Mouse (Mus musculus) neural tube, embryonic 15.5 days (tissue): ENCODE measurements around the gene Mtch1. TPM values are rescaled to one million over a fixed set of nuclear protein-coding genes. Genes with fewer than 3 reads are reported as not detected.

ENCODE experiments used
- ATAC-seq: fragments of 200-750 bp; cut with Nextera tagmentation; 2 replicates; pipeline ENCODE4 v1.8.0; 2017; ENCODE audit warnings: mild to moderate bottlenecking, moderate TSS enrichment, moderate library complexity; ENCODE audit not compliant: low FRiP score
- H3K27ac ChIP-seq: fragments of 300-500 bp; sonication (generic); replicated peaks from 2 replicates; pipeline ENCODE4 v1.5.1; 2015; ENCODE audit warnings: mild to moderate bottlenecking, inconsistent platforms
- H3K27me3 ChIP-seq: fragments of 300-500 bp; sonication (generic); replicated peaks from 2 replicates; pipeline ENCODE4 v1.6.1; 2015; ENCODE audit warnings: inconsistent platforms
- H3K36me3 ChIP-seq: fragments of 300-500 bp; sonication (generic); 2 replicates; pipeline ENCODE4 v1.6.1; 2015; ENCODE audit warnings: inconsistent platforms
- H3K4me1 ChIP-seq: fragments of 300-500 bp; sonication (generic); 2 replicates; pipeline ENCODE4 v1.6.1; 2015; ENCODE audit warnings: inconsistent platforms
- H3K4me2 ChIP-seq: fragments of 300-500 bp; sonication (generic); 2 replicates; pipeline ENCODE4 v1.6.1; 2015; ENCODE audit warnings: inconsistent platforms, mild to moderate bottlenecking, moderate library complexity
- H3K4me3 ChIP-seq: fragments of 300-500 bp; sonication (generic); replicated peaks from 2 replicates; pipeline ENCODE4 v1.5.1; 2015; ENCODE audit warnings: mild to moderate bottlenecking, inconsistent platforms
- H3K9ac ChIP-seq: fragments of 300-500 bp; sonication (generic); replicated peaks from 2 replicates; pipeline ENCODE4 v1.6.1; 2015; ENCODE audit warnings: mild to moderate bottlenecking, inconsistent platforms
- H3K9me3 ChIP-seq: fragments of 300-500 bp; sonication (generic); replicated peaks from 2 replicates; pipeline ENCODE4 v1.6.1; 2016; ENCODE audit warnings: inconsistent platforms
- WGBS: fragments of 180-500 bp; shearing (Covaris S2); methylation state at CpG from one replicate; pipeline ENCODE4 v1.1.7; 2015; ENCODE audit warnings: mixed read lengths; 5-methylcytosine and 5-hydroxymethylcytosine counted together
- polyA plus RNA-seq: library from polyadenylated mRNA; unstranded; fragments of >200 nt; fragmentation: Nextera tagmentation; extraction: Ambion mirVana; gene quantifications from 2 replicates; pipeline ENCODE4 v1.2.1, GENCODE M21; 2015

The Mtch1 gene
- polyA plus RNA-seq, 1 experiment from 2014 or later, result 482 TPM

- H3K27me3 ChIP-seq, result no peaks in the 10 kb centered on the region
- H3K4me3 ChIP-seq, result no peak overlapping the region
- 90% methylated on average over 6 of the region's 6 CpGs for WGBS
- H3K4me1 ChIP-seq, result 0 out of 2 replicates have a peak, but pooled peaks cover 21% of the 10 kb centered on the region
- ATAC-seq, result no peak
- H3K27ac ChIP-seq, result no peak overlapping the region
- no peak overlapping the region for H3K9ac ChIP-seq
- peaks cover 47% of the 10 kb centered on the region for H3K36me3 ChIP-seq
- no peak overlapping the region for H3K4me2 ChIP-seq
- H3K9me3 ChIP-seq, result no peaks in the 10 kb centered on the region
These were observed 46.3 kb downstream of the Mtch1 start for GRCm38 (mm10) chr17:29301421-29301820.

GRCm38 (mm10) chr17:29300926-29301325 lies 46.8 kb downstream of the Mtch1 start:
- Histone ChIP-seq H3K36me3 (peaks cover 49% of the 10 kb centered on the region), H3K27me3 (no peaks in the 10 kb centered on the region), H3K4me3 (no peak overlapping the region), H3K27ac (no peak overlapping the region), H3K9me3 (no peaks in the 10 kb centered on the region), H3K4me1 (0 out of 2 replicates have a peak, but pooled peaks cover 19% of the 10 kb centered on the region), H3K9ac (no peak overlapping the region), H3K4me2 (no peak overlapping the region)
- ATAC-seq, result no peak
- 92% methylated on average over 7 of the region's 7 CpGs for WGBS

GRCm38 (mm10) chr17:29299282-29299681 lies 48.5 kb downstream of the Mtch1 start:
- WGBS, result 90% methylated on average over 4 of the region's 4 CpGs
- peaks cover 65% of the 10 kb centered on the region for H3K36me3 ChIP-seq

GRCm38 (mm10) chr17:29297813-29298212 lies 49.9 kb downstream of the Mtch1 start:
- no peak overlapping the region for H3K9ac ChIP-seq
- H3K4me1 ChIP-seq, result no peaks in the 10 kb centered on the region
- peaks cover 67% of the 10 kb centered on the region for H3K36me3 ChIP-seq
- no peak overlapping the region for H3K4me2 ChIP-seq
- H3K4me3 ChIP-seq, result no peak overlapping the region
- H3K27ac ChIP-seq, result no peak overlapping the region
- H3K9me3 ChIP-seq, result no peaks in the 10 kb centered on the region
- 82% methylated on average over 6 of the region's 6 CpGs for WGBS
- no peaks in the 10 kb centered on the region for H3K27me3 ChIP-seq
- ATAC-seq, result no peak

More at GRCm38 (mm10) chr17:29299282-29299681, 48.5 kb downstream of the Mtch1 start:
- Histone ChIP-seq H3K4me2 (no peak overlapping the region), H3K27me3 (no peaks in the 10 kb centered on the region), H3K4me1 (0 out of 2 replicates have a peak, but pooled peaks cover 8% of the 10 kb centered on the region), H3K9ac (no peak overlapping the region), H3K9me3 (no peaks in the 10 kb centered on the region), H3K27ac (no peak overlapping the region), H3K4me3 (no peak overlapping the region)
- ATAC-seq, result no peak

- Histone ChIP-seq H3K9ac (no peak overlapping the region), H3K9me3 (no peaks in the 10 kb centered on the region), H3K27ac (no peak overlapping the region), H3K36me3 (peaks cover 63% of the 10 kb centered on the region), H3K4me2 (no peak overlapping the region), H3K4me3 (no peak overlapping the region), H3K27me3 (no peaks in the 10 kb centered on the region), H3K4me1 (no peaks in the 10 kb centered on the region)
- no peak for ATAC-seq
- 73% methylated on average over 10 of the region's 10 CpGs for WGBS
These were observed 50.4 kb downstream of the Mtch1 start for GRCm38 (mm10) chr17:29297321-29297720.

GRCm38 (mm10) chr17:29295835-29296234 lies 51.9 kb downstream of the Mtch1 start:
- H3K4me3 ChIP-seq, result no peak overlapping the region
- no peak overlapping the region for H3K27ac ChIP-seq
- no peak overlapping the region for H3K9ac ChIP-seq
- no peaks in the 10 kb centered on the region for H3K27me3 ChIP-seq
- ATAC-seq, result no peak
- H3K4me1 ChIP-seq, result no peaks in the 10 kb centered on the region
- H3K4me2 ChIP-seq, result no peak overlapping the region
- H3K9me3 ChIP-seq, result no peaks in the 10 kb centered on the region
- H3K36me3 ChIP-seq, result peaks cover 57% of the 10 kb centered on the region
- 76% methylated on average over 5 of the region's 5 CpGs for WGBS

- no peak overlapping the region for H3K27ac ChIP-seq
- no peaks in the 10 kb centered on the region for H3K4me1 ChIP-seq
- H3K9ac ChIP-seq, result no peak overlapping the region
- H3K27me3 ChIP-seq, result no peaks in the 10 kb centered on the region
- no peak overlapping the region for H3K4me2 ChIP-seq
- H3K4me3 ChIP-seq, result no peak overlapping the region
- no peaks in the 10 kb centered on the region for H3K9me3 ChIP-seq
- no peak for ATAC-seq
- H3K36me3 ChIP-seq, result peaks cover 54% of the 10 kb centered on the region
- 83% methylated on average over 9 of the region's 9 CpGs for WGBS
These were observed 53.7 kb downstream of the Mtch1 start for GRCm38 (mm10) chr17:29293807-29294605.

GRCm38 (mm10) chr17:29292996-29293395 lies 54.7 kb downstream of the Mtch1 start:
- Histone ChIP-seq H3K9me3 (no peaks in the 10 kb centered on the region), H3K36me3 (peaks cover 49% of the 10 kb centered on the region), H3K27me3 (no peaks in the 10 kb centered on the region), H3K4me1 (no peaks in the 10 kb centered on the region), H3K27ac (no peak overlapping the region), H3K4me2 (no peak overlapping the region), H3K4me3 (no peak overlapping the region), H3K9ac (no peak overlapping the region)
- no peak for ATAC-seq
- 92% methylated on average over 3 of the region's 3 CpGs for WGBS

GRCm38 (mm10) chr17:29291793-29292192 lies 55.9 kb downstream of the Mtch1 start:
- no peak overlapping the region for H3K27ac ChIP-seq
- peaks cover 43% of the 10 kb centered on the region for H3K36me3 ChIP-seq
- 82% methylated on average over 7 of the region's 7 CpGs for WGBS

GRCm38 (mm10) chr17:29282216-29282952 lies 65.3 kb downstream of the Mtch1 start:
- no peak overlapping the region for H3K4me3 ChIP-seq
- peaks cover 39% of the 10 kb centered on the region for H3K36me3 ChIP-seq
- H3K9ac ChIP-seq, result no peak overlapping the region
- no peak overlapping the region for H3K4me2 ChIP-seq
- WGBS, result 62% methylated on average over 21 of the region's 21 CpGs
- no peaks in the 10 kb centered on the region for H3K9me3 ChIP-seq
- no peak overlapping the region for H3K27ac ChIP-seq
- ATAC-seq, result no peak
- no peaks in the 10 kb centered on the region for H3K4me1 ChIP-seq
- no peaks in the 10 kb centered on the region for H3K27me3 ChIP-seq

More at GRCm38 (mm10) chr17:29291793-29292192, 55.9 kb downstream of the Mtch1 start:
- Histone ChIP-seq H3K4me2 (no peak overlapping the region), H3K9me3 (no peaks in the 10 kb centered on the region), H3K4me1 (no peaks in the 10 kb centered on the region), H3K27me3 (no peaks in the 10 kb centered on the region), H3K4me3 (no peak overlapping the region), H3K9ac (no peak overlapping the region)
- ATAC-seq, result no peak
